Mouse (Mus musculus): Measurements from ENCODE around the gene Wbp2nl. TPM values are rescaled to one million over a fixed set of nuclear protein-coding genes. Genes with fewer than 3 reads are reported as not detected.

The Wbp2nl gene
- total and polyA plus RNA-seq, 2 experiments from 2014 or later, result not detected

- ATAC-seq (ENCODE audit: insufficient read depth, low read depth) (peak; percentile 97), DNase-seq (ENCODE audit: low spot score) (peak; percentile 99)
- Histone ChIP-seq H3K4me2 (ENCODE audit: low read depth, low read length) (peak overlapping the region; percentile 74), H3K9ac (replicated peaks; ENCODE audit: low read depth, low read length) (peak overlapping the region; percentile 59), H3K4me3 (ENCODE audit: low read depth, low read length) (peak overlapping the region; percentile 72), H3K36me3 (replicated peaks; ENCODE audit: control insufficient read depth, insufficient read depth, low read length) (peaks cover 33% of the 10 kb centered on the region), H3K4me1 (ENCODE audit: control insufficient read depth, insufficient read depth) (peaks cover 22% of the 10 kb centered on the region), H3K27ac (ENCODE audit: low read depth) (peak overlapping the region; percentile 91), H3K27me3 (ENCODE audit: control insufficient read depth, insufficient read depth, low read length) (no peaks in the 10 kb centered on the region), H3K9me3 (replicated peaks; ENCODE audit: control insufficient read depth, low read length) (no peaks in the 10 kb centered on the region)
- TF ChIP-seq CTCF (IDR thresholded peaks at IDR 0.05; ENCODE audit: low read depth), result no peak
- peak; percentile 76; the same call in 1 of the 2 replicates for TF ChIP-seq EP300 (IDR thresholded peaks at IDR 0.05; ENCODE audit: low read depth)
- under 1% methylated on average over 51 of the region's 51 CpGs for WGBS
Observed at GRCm38 (mm10) chr15:82345820-82346470, 47.2 kb downstream of the Wbp2nl start.

GRCm38 (mm10) chr15:82346580-82347302, 48.0 kb downstream of the Wbp2nl start:
- Histone ChIP-seq H3K36me3 (replicated peaks; ENCODE audit: control insufficient read depth, insufficient read depth, low read length) (peaks cover 35% of the 10 kb centered on the region), H3K9ac (replicated peaks; ENCODE audit: low read depth, low read length) (peak overlapping the region; percentile 38)
- 33% methylated on average over 14 of the region's 14 CpGs for WGBS

GRCm38 (mm10) chr15:82347303-82347676, 48.5 kb downstream of the Wbp2nl start:
- Histone ChIP-seq H3K27me3 (ENCODE audit: control insufficient read depth, insufficient read depth, low read length) (no peaks in the 10 kb centered on the region), H3K4me3 (ENCODE audit: low read depth, low read length) (peak overlapping the region; percentile 72), H3K9ac (replicated peaks; ENCODE audit: low read depth, low read length) (peak overlapping the region; percentile 38; the same call in 1 of the 2 replicates), H3K9me3 (replicated peaks; ENCODE audit: control insufficient read depth, low read length) (no peaks in the 10 kb centered on the region), H3K4me1 (ENCODE audit: control insufficient read depth, insufficient read depth) (peaks cover 9% of the 10 kb centered on the region), H3K4me2 (ENCODE audit: low read depth, low read length) (peak overlapping the region; percentile 74), H3K36me3 (replicated peaks; ENCODE audit: control insufficient read depth, insufficient read depth, low read length) (peaks cover 35% of the 10 kb centered on the region), H3K27ac (ENCODE audit: low read depth) (peak overlapping the region; percentile 91; the same call in 1 of the 2 replicates)
- ATAC-seq (ENCODE audit: insufficient read depth, low read depth), result no peak
- WGBS, result 73% methylated on average over 4 of the region's 4 CpGs
- no peak for TF ChIP-seq CTCF (IDR thresholded peaks at IDR 0.05; ENCODE audit: low read depth)
- no peak for DNase-seq (ENCODE audit: low spot score)

More at GRCm38 (mm10) chr15:82346580-82347302, 48.0 kb downstream of the Wbp2nl start:
- TF ChIP-seq EP300 (IDR thresholded peaks at IDR 0.05; ENCODE audit: low read depth) (no peak), CTCF (IDR thresholded peaks at IDR 0.05; ENCODE audit: low read depth) (peak; percentile 18; the same call in 1 of the 2 replicates)
- DNase-seq (ENCODE audit: low spot score) (no peak), ATAC-seq (ENCODE audit: insufficient read depth, low read depth) (no peak)
- Histone ChIP-seq H3K4me3 (ENCODE audit: low read depth, low read length) (peak overlapping the region; percentile 72), H3K9me3 (replicated peaks; ENCODE audit: control insufficient read depth, low read length) (no peaks in the 10 kb centered on the region), H3K4me2 (ENCODE audit: low read depth, low read length) (peak overlapping the region; percentile 74), H3K4me1 (ENCODE audit: control insufficient read depth, insufficient read depth) (peaks cover 14% of the 10 kb centered on the region), H3K27ac (ENCODE audit: low read depth) (peak overlapping the region; percentile 91), H3K27me3 (ENCODE audit: control insufficient read depth, insufficient read depth, low read length) (no peaks in the 10 kb centered on the region)

GRCm38 (mm10) chr15:82347852-82348251, 49.1 kb downstream of the Wbp2nl start:
- no peak for TF ChIP-seq CTCF (IDR thresholded peaks at IDR 0.05; ENCODE audit: low read depth)
- TF ChIP-seq EP300 (IDR thresholded peaks at IDR 0.05; ENCODE audit: low read depth), result no peak
- Histone ChIP-seq H3K27ac (ENCODE audit: low read depth) (no peak overlapping the region), H3K27me3 (ENCODE audit: control insufficient read depth, insufficient read depth, low read length) (no peaks in the 10 kb centered on the region), H3K4me3 (ENCODE audit: low read depth, low read length) (no peak overlapping the region), H3K4me1 (ENCODE audit: control insufficient read depth, insufficient read depth) (peaks cover 12% of the 10 kb centered on the region), H3K9me3 (replicated peaks; ENCODE audit: control insufficient read depth, low read length) (no peaks in the 10 kb centered on the region), H3K4me2 (ENCODE audit: low read depth, low read length) (no peak overlapping the region), H3K9ac (replicated peaks; ENCODE audit: low read depth, low read length) (no peak overlapping the region), H3K36me3 (replicated peaks; ENCODE audit: control insufficient read depth, insufficient read depth, low read length) (peaks cover 35% of the 10 kb centered on the region)
- DNase-seq (ENCODE audit: low spot score) (no peak), ATAC-seq (ENCODE audit: insufficient read depth, low read depth) (no peak)
- 90% methylated on average over 12 of the region's 12 CpGs for WGBS

DNA sequence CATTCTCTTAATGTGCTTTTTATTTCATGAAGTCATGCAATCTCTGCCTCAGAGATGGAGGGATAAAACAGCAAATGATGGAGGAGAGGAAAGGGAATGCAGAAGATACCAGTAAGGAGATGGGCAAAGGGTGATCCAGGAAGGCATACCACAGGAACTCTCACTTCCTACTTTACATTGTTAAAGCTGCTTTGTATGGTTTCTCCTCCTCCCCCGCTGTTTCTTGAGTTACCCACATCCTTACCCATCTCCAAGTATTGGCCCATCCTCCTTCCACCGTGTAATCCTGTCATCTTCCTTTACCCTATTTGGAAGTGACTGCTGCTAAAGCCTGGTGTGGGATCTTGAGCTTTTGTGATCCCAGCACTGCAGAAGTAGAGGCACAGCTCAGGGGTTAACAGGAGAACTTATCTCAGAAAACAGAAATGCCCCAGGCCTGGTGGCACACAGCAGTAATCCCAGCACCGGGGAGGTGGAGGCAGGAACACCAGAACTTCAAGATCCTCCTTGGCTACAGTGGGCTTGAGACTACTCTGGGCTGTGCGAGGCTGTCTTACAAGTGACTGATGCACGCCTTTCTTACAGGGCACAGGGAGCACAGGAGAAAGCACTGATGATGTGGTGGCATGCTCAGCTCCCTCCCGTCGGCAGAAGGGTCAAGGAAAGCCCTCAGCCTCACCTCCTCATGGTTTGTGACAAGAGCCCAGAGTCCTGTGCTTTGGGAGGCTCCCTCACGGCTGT, 49.7 kb downstream of the Wbp2nl start:
- Histone ChIP-seq H3K9ac (replicated peaks; ENCODE audit: low read depth, low read length) (no peak overlapping the region), H3K9me3 (replicated peaks; ENCODE audit: control insufficient read depth, low read length) (no peaks in the 10 kb centered on the region), H3K4me3 (ENCODE audit: low read depth, low read length) (no peak overlapping the region), H3K36me3 (replicated peaks; ENCODE audit: control insufficient read depth, insufficient read depth, low read length) (peaks cover 35% of the 10 kb centered on the region), H3K4me1 (ENCODE audit: control insufficient read depth, insufficient read depth) (peaks cover 18% of the 10 kb centered on the region), H3K4me2 (ENCODE audit: low read depth, low read length) (no peak overlapping the region), H3K27me3 (ENCODE audit: control insufficient read depth, insufficient read depth, low read length) (no peaks in the 10 kb centered on the region), H3K27ac (ENCODE audit: low read depth) (no peak overlapping the region)
- 84% methylated on average over 8 of the region's 8 CpGs for WGBS
- TF ChIP-seq CTCF (IDR thresholded peaks at IDR 0.05; ENCODE audit: low read depth) (no peak), EP300 (IDR thresholded peaks at IDR 0.05; ENCODE audit: low read depth) (no peak)
- DNase-seq (ENCODE audit: low spot score) (no peak), ATAC-seq (ENCODE audit: insufficient read depth, low read depth) (no peak)
